Mouse (Mus musculus): ENCODE results near the gene Sars. TPM values are rescaled to one million over a fixed set of nuclear protein-coding genes. Genes with fewer than 3 reads are reported as not detected.

Gene Sars
- polyA plus RNA-seq, 1 experiment from 2014 or later: 222 TPM

DNA sequence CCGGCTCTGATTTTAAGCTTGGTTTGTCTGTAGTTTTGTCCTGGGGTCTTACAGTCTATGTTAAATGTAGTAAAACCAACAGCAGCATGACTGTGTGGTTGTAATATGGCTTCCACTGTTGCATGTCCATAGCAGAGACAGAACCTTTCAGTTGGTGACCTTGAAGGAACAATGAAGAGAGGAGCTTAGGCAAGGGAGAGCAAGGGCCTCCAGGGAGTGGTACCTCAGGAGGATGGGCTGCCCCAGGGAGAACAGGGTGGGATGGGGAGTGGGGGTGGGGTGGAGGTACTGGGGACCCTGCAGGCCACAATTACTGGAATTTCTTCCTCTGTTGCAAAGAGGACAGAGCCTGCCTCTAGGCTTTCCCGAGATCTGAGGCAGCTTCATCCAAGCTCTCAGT lies 7.0 kb upstream of the Sars start:
- Histone ChIP-seq H3K27me3 (no peaks in the 10 kb centered on the region), H3K4me2 (replicated peaks) (no peak overlapping the region), H3K9me3 (no peaks in the 10 kb centered on the region), H3K27ac (replicated peaks) (no peak overlapping the region), H3K9ac (replicated peaks) (no peak overlapping the region), H3K36me3 (no peaks in the 10 kb centered on the region), H3K4me1 (no peaks in the 10 kb centered on the region), H3K4me3 (no peak overlapping the region)
- no peak for ATAC-seq (replicated peaks)
- WGBS: 88% methylated on average over 2 of the region's 2 CpGs

DNA sequence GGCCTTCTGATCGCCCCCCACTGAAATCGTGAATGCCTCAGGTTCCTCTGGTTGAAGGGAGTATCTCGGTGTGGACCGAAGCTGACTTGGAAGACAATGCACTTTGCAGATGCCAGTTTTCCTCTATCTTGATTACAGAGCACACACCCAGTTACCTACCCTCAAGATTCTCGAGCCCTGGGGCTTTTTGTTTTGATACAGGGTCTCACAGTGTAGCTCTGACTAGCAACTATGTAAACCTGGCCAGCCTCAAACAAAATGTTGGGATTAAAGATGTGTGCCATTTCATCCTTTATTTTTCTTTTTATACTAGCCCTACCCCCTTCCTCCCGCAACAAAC lies 327 bp upstream of the Sars start:
- peak overlapping the region; percentile 91 for H3K27ac ChIP-seq (replicated peaks)
- peak overlapping the region; percentile 79 for H3K9ac ChIP-seq (replicated peaks)
- 13% methylated on average over 6 of the region's 6 CpGs for WGBS
- H3K4me1 ChIP-seq: peaks cover 42% of the 10 kb centered on the region
- H3K4me3 ChIP-seq: peak overlapping the region; percentile 80
- H3K36me3 ChIP-seq: no peaks in the 10 kb centered on the region
- H3K4me2 ChIP-seq (replicated peaks): peak overlapping the region; percentile 77
- no peaks in the 10 kb centered on the region for H3K27me3 ChIP-seq
- no peak; the same call in 1 of the 2 replicates for ATAC-seq (replicated peaks)
- no peaks in the 10 kb centered on the region for H3K9me3 ChIP-seq

DNA sequence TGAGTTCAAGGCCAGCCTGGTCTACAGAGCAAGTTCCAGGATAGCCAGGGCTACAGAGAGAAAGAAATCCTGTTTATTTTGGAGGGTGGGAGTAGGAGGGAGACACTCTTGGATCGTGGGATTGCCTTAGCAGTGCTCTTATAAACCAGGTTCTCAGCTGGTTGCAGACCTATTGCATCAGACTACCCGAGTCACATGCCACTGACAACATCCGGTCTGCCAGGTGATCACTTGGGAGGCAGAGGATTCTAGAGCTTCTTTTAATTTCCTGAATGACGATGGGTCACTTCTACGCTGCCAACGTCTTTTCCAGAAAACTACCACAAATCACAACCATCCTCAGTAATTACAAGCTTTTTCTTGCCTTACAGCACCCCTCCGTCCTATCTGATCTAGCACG lies 980 bp downstream of the Sars start:
- no peaks in the 10 kb centered on the region for H3K9me3 ChIP-seq
- H3K4me3 ChIP-seq: peak overlapping the region; percentile 80
- 21% methylated on average over 8 of the region's 8 CpGs for WGBS
- H3K27me3 ChIP-seq: no peaks in the 10 kb centered on the region
- H3K9ac ChIP-seq (replicated peaks): peak overlapping the region; percentile 79
- peak overlapping the region; percentile 91 for H3K27ac ChIP-seq (replicated peaks)
- H3K36me3 ChIP-seq: no peaks in the 10 kb centered on the region
- peaks cover 44% of the 10 kb centered on the region for H3K4me1 ChIP-seq
- ATAC-seq (replicated peaks): no peak
- H3K4me2 ChIP-seq (replicated peaks): peak overlapping the region; percentile 77

DNA sequence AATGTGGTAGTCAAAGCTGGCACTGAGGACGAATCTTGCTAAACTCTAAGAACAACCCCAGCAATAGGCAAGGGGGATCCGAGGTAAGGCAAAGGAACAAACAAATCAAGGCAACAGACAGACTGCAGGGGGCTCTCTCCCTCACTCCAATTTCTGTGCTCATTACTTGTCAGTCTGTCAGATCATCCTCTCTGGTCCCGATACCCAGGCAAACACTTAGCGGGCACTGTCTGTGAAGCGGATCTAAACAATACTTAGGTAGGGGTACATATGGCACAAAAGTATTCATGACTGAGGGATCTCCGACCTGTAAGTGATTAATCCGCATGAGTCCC lies 8.7 kb downstream of the Sars start:
- Histone ChIP-seq H3K9me3 (no peaks in the 10 kb centered on the region), H3K4me3 (no peak overlapping the region), H3K27ac (replicated peaks) (no peak overlapping the region), H3K9ac (replicated peaks) (no peak overlapping the region), H3K27me3 (no peaks in the 10 kb centered on the region), H3K4me2 (replicated peaks) (no peak overlapping the region), H3K36me3 (peaks cover 26% of the 10 kb centered on the region), H3K4me1 (peaks cover 45% of the 10 kb centered on the region)
- no peak for ATAC-seq (replicated peaks)
- WGBS: 66% methylated on average over 7 of the region's 7 CpGs

DNA sequence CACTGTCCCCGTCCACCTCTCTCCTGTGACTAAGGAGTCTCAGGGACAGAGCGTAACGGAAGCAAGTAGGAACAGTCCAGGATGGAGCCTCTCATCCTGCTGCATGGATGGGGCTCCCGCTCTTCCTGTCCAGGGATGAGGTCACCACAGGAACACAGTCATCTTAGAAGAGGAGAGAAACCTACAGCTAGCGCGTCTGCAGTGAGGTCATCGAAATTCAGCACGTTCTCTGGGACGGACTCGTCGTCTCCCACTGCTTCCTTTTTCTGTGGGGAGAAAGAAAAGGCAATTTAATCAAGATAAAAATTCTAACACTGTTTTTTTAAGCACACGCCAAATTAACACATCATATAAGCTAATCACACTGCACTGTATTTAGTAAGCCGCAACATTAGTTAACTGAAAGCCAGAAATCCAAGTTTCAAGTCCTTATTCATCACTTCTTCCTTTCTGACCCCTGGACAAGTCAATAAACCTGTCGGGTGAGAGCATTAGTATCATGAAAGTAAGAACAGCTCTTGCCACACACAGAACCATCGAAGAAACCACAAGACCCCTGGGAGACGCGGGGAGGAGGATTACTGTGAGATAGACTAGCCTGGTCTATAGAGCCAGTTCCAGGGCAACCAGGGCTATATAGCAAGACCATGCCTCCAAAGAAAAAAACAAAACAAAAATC lies 9.2 kb downstream of the Sars start:
- ATAC-seq (replicated peaks): no peak
- Histone ChIP-seq H3K4me2 (replicated peaks) (no peak overlapping the region), H3K4me3 (no peak overlapping the region), H3K27ac (replicated peaks) (no peak overlapping the region), H3K36me3 (peaks cover 31% of the 10 kb centered on the region), H3K4me1 (peaks cover 40% of the 10 kb centered on the region), H3K9ac (replicated peaks) (0 out of 2 replicates have a peak overlapping the region, but pooled peaks have one; percentile 25), H3K27me3 (no peaks in the 10 kb centered on the region), H3K9me3 (no peaks in the 10 kb centered on the region)
- 77% methylated on average over 17 of the region's 17 CpGs for WGBS

DNA sequence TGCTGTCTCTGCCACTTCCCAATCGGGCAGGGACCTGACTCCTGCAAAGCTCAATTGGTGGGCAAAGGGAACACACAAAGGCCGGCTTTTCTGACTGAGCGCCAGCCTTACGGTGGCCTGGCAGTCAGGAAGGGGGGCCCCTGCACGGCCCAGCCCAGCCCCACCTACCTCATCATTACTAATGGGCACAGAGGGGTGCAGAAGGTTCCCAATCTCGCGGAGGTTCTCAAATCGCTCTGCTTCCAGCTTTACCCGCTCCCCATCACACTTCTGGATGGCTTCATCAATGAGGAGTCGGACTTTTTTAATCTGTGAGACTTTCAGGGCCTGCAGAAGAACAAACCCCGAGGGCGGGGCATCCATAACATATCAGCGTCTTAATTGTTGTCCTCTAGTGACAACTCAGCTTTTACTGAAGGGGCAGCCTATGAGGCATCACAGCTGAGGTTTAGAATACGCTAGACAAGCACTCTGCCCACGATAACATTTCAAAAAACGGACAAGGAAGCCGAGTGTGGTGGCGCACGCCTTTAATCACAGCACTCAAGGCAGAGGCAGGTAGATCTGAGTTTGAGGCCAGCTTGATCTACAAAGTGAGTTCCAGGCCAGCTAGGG lies 11.0 kb downstream of the Sars start:
- ATAC-seq (replicated peaks): peak; percentile 70
- Histone ChIP-seq H3K27ac (replicated peaks) (peak overlapping the region; percentile 90), H3K9ac (replicated peaks) (peak overlapping the region; percentile 30; the same call in 1 of the 2 replicates), H3K27me3 (no peaks in the 10 kb centered on the region), H3K4me3 (no peak overlapping the region), H3K4me1 (peaks cover 36% of the 10 kb centered on the region), H3K9me3 (no peaks in the 10 kb centered on the region), H3K4me2 (replicated peaks) (peak overlapping the region; percentile 19), H3K36me3 (peaks cover 45% of the 10 kb centered on the region)
- 7% methylated on average over 19 of the region's 19 CpGs for WGBS

DNA sequence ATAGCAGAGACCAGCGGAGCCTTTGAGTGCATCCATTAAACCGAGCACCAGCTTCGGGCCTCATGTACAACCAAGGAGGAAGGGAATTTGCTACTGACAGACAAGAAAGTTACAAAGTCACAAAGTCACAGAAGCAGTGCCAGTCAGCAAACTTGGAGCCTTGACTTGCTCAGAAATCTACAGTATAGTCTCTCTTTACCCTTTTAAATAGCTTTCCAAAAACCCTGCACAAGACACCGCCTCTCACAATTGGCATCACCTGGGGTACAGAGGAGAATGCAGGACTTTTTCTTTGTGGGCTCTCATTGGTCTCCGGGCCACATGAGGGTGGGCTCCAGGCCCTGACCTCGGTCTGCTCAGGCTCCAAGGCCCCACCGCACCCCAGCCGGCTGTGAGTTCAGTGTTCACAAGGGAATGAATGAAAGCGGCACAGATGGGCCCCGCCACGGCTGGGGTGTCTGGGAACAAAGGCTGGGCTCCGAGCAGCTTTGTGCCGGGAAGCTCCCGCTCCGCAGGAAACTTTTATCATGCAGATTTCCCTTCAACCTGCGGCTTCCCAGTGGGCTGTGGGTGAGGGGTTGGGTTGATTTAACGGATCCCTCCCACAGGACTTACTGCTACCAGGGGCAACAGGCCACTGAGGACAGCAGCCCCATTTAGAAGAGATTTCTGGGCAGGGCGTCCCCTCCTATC lies 11.7 kb downstream of the Sars start:
- H3K4me3 ChIP-seq: no peak overlapping the region
- peak overlapping the region; percentile 90 for H3K27ac ChIP-seq (replicated peaks)
- no peaks in the 10 kb centered on the region for H3K9me3 ChIP-seq
- H3K4me1 ChIP-seq: peaks cover 36% of the 10 kb centered on the region
- no peaks in the 10 kb centered on the region for H3K27me3 ChIP-seq
- peak; percentile 83 for ATAC-seq (replicated peaks)
- peak overlapping the region; percentile 30 for H3K9ac ChIP-seq (replicated peaks)
- WGBS: 7% methylated on average over 18 of the region's 18 CpGs
- peaks cover 52% of the 10 kb centered on the region for H3K36me3 ChIP-seq
- peak overlapping the region; percentile 19 for H3K4me2 ChIP-seq (replicated peaks)

DNA sequence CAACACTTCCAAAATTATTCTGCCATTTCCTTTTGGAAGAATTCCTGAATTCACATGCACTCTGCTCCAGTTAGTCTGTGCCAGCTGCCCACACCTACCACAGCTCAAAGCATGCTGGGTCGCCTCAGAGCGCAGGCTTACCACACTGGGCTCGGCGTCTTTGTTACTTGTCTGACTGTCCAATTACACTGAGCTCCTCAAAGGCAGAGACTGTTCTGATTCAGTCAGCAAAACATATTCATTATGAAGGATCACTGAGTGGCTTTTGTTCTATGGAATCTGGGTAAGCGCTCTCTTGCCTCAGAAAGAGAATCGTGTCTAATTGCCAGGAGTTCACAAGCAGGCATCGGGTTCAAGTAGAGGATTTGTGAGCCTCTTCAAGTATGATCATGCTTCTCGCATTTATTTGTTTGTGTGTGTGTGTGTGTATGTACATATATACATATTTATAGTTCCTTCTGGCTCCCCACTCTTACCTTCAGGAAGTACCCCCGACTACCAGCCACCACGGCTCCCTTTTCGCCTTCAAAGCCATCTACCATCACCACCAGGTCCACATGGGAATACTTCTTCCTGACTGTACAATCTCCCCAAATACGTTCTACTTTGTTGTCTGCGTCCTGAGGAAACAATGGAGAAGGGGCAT lies 12.3 kb downstream of the Sars start:
- Histone ChIP-seq H3K27me3 (no peaks in the 10 kb centered on the region), H3K4me1 (peaks cover 36% of the 10 kb centered on the region), H3K4me2 (replicated peaks) (0 out of 2 replicates have a peak overlapping the region, but pooled peaks have one; percentile 19), H3K36me3 (peaks cover 59% of the 10 kb centered on the region), H3K27ac (replicated peaks) (peak overlapping the region; percentile 90), H3K9ac (replicated peaks) (peak overlapping the region; percentile 30), H3K9me3 (no peaks in the 10 kb centered on the region), H3K4me3 (no peak overlapping the region)
- WGBS: 6% methylated on average over 13 of the region's 13 CpGs
- ATAC-seq (replicated peaks): peak; percentile 79

DNA sequence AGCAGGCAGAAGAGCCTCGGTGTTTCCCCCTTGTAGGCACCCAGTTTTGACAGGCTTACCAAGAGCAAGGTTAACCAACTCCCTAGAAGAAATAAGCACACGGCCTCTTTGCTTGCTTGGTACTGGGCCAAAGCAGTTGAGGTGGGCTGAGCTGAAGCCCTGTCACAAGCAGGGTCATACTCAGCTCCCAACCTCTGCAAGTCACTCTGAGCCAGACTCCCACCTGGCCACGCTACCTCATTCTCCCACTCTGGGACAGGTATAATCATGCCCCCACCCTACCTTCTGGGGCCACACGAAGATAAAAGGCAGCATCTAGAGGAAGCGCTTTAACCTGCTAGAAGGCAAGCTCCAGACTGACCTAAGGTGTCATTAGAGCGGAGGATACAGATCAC lies 19.4 kb downstream of the Sars start:
- 0 out of 2 replicates have a peak, but pooled peaks have one; percentile 3 for ATAC-seq (replicated peaks)
- Histone ChIP-seq H3K4me1 (peaks cover 32% of the 10 kb centered on the region), H3K36me3 (peaks cover 48% of the 10 kb centered on the region), H3K4me2 (replicated peaks) (no peak overlapping the region), H3K27ac (replicated peaks) (peak overlapping the region; percentile 80), H3K4me3 (no peak overlapping the region), H3K27me3 (no peaks in the 10 kb centered on the region), H3K9ac (replicated peaks) (no peak overlapping the region; the same call in 1 of the 2 replicates), H3K9me3 (no peaks in the 10 kb centered on the region)
- WGBS: 70% methylated on average over 6 of the region's 6 CpGs

DNA sequence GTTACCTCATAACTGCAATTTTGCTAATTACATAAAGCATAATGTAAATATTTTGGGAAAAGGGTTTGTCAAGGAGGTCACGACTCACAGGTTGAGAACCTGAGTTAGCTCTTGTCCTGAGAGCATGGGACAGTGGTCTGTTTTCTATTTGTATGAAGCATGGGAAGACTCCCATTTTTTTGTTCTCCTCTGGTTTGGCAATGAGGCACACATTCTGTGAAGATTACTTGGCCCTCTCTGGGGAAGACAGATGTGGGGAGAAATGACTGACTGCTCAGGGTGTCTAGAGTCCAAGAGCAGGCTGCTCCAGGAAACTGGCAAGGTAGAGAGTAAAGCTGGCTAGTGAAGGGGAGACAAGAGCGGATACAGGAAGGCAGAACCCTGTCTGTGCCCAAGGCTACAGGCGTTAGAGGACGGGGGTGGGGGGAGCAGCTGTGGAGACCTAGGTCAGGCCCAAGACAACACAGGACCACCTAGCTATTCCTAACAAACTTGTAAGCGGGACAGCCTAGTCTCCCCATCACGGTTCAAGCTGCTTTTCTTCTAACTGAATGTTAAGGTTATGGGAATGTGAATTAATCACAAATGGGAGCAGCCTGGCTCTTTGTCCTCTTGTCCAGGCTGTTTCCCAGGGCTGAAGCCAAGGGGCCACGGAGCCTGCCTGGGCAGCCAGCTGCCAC lies 19.9 kb downstream of the Sars start:
- Histone ChIP-seq H3K4me3 (no peak overlapping the region), H3K4me1 (peaks cover 32% of the 10 kb centered on the region), H3K4me2 (replicated peaks) (no peak overlapping the region), H3K9ac (replicated peaks) (no peak overlapping the region; the same call in 1 of the 2 replicates), H3K36me3 (peaks cover 46% of the 10 kb centered on the region), H3K27me3 (no peaks in the 10 kb centered on the region), H3K9me3 (no peaks in the 10 kb centered on the region), H3K27ac (replicated peaks) (peak overlapping the region; percentile 80)
- 49% methylated on average over 7 of the region's 7 CpGs for WGBS
- no peak for ATAC-seq (replicated peaks)

DNA sequence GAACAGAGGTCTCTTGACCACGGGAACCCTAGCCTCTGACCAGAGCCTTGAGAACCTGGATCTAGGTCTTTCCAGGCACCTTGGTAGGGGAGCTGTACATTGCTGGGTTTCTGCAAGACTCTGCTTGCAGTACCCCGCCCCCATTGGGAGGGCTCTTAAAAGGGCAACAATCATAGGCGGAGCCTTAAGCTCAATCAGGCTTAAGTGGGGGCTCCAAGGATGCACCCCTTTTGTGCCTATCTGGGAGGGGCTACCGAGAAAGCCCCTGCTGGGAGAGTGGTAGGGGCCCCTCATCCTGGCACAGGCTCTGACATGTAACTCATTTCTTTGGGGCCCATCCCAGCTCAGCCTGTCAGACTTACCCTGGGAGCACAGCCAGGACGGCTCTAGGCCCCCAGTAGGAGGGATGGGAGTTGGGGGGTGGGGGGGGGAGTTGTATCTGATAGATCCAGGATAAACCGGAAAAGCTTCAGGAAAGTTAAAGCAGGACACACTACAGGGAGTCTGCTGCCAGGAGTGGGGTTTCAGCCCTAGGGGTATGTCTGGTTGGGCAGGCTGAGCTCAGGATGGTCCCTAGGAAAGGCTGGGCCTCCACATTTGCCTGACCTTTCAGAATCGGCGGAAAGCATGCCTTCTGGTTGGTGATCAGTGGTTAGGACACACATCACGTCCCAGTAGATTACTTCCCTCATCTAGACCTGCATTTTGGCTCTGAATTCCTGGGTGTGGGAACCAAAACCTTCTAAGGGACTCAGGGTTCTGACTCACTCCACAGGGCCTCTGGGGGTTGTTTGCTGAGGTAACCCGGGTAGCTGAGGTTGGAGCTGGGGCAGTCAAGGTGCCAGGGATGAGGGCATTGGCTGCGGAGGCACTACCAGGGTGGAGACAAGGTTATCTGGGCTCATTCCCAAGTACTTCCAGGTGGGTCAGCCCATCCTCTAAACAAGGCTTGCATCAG lies 20.9 kb downstream of the Sars start:
- Histone ChIP-seq H3K4me2 (replicated peaks) (peak overlapping the region; percentile 48), H3K36me3 (peaks cover 37% of the 10 kb centered on the region), H3K9ac (replicated peaks) (peak overlapping the region; percentile 41), H3K4me1 (peaks cover 32% of the 10 kb centered on the region), H3K27ac (replicated peaks) (peak overlapping the region; percentile 80), H3K9me3 (no peaks in the 10 kb centered on the region), H3K27me3 (no peaks in the 10 kb centered on the region), H3K4me3 (peak overlapping the region; percentile 31)
- peak; percentile 83 for ATAC-seq (replicated peaks)
- 17% methylated on average over 11 of the region's 11 CpGs for WGBS
